Mouse (Mus musculus): ENCODE measurements around the gene Pla2g3. TPM values are rescaled to one million over a fixed set of nuclear protein-coding genes. Genes with fewer than 3 reads are reported as not detected.

Gene Pla2g3
- polyA plus RNA-seq, 2 experiments, result 0.40 to 0.99 TPM

GRCm38 (mm10) chr11:3528208-3528607 is 40.1 kb downstream of the Pla2g3 start:
- Histone ChIP-seq H3K4me2 (replicated peaks; ENCODE audit: low read depth, low read length, severe bottlenecking) (no peak overlapping the region), H3K9ac (ENCODE audit: low read depth, low read length, severe bottlenecking) (no peak overlapping the region), H3K4me3 (replicated peaks; ENCODE audit: low read length) (no peak overlapping the region), H3K27ac (replicated peaks; ENCODE audit: low read depth, low read length) (no peak overlapping the region), H3K4me1 (ENCODE audit: control insufficient read depth, insufficient read depth, low read length) (no peaks in the 10 kb centered on the region), H3K9me3 (ENCODE audit: control insufficient read depth, low read length) (no peaks in the 10 kb centered on the region), H3K27me3 (ENCODE audit: control insufficient read depth, insufficient read depth, low read length) (no peaks in the 10 kb centered on the region), H3K36me3 (ENCODE audit: control insufficient read depth, insufficient read depth, low read length) (peaks cover 98% of the 10 kb centered on the region)
- DNase-seq (ENCODE audit: low spot score) (no peak), ATAC-seq (ENCODE audit: low FRiP score, low read depth) (no peak)
- 86% methylated on average over 6 of the region's 6 CpGs for WGBS
- no peak for TF ChIP-seq POLR2A (IDR thresholded peaks at IDR 0.05; ENCODE audit: borderline replicate concordance, extremely low read depth, insufficient read depth, insufficient read length)

DNA sequence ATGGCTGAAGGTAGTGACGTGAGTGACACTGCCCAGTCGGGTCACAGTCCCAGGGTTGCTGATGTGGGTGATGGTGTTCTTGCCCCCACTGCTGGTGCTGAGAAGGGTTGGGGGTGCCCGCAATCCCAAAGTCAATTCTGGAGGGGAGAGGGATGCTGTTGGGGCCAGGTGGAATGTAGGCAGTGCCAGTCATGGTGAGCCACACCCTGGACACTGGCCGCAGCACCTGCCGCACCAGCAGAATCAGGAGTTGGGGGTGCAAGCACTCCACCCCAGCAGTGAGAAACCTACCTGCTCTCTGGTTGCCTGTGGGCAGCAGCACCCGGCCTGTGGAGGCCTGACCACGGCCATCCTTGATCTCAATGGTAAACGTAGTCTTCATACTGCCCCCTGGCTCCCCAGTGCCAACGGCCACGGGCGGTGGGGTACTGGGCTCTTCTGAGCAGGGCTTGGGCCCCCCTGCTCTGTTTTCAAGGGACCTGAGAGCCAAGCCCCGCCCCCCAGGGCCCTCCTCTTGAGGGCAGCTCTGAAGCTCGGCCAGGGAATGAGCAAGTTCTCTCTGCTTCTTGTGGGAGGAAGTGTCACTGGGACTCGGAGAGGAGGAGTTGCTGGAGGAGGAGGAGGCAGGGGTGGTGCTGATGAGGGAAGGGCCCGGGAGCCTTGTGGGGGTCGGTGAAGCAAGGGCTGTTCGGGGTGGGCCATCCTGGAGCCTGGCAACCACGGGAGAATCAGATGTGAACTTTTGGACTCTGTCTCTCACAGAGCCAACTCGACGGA is 41.6 kb downstream of the Pla2g3 start:
- no peak overlapping the region for H3K4me3 ChIP-seq (replicated peaks; ENCODE audit: low read length)
- peaks cover under 1% of the 10 kb centered on the region; the same call in 1 of the 2 replicates for H3K4me1 ChIP-seq (ENCODE audit: control insufficient read depth, insufficient read depth, low read length)
- H3K27me3 ChIP-seq (ENCODE audit: control insufficient read depth, insufficient read depth, low read length), result no peaks in the 10 kb centered on the region
- H3K4me2 ChIP-seq (replicated peaks; ENCODE audit: low read depth, low read length, severe bottlenecking), result no peak overlapping the region
- no peak overlapping the region for H3K9ac ChIP-seq (ENCODE audit: low read depth, low read length, severe bottlenecking)
- no peak overlapping the region for H3K27ac ChIP-seq (replicated peaks; ENCODE audit: low read depth, low read length)
- DNase-seq (ENCODE audit: low spot score), result no peak
- H3K36me3 ChIP-seq (ENCODE audit: control insufficient read depth, insufficient read depth, low read length), result peaks cover 98% of the 10 kb centered on the region
- H3K9me3 ChIP-seq (ENCODE audit: control insufficient read depth, low read length), result no peaks in the 10 kb centered on the region
- 79% methylated on average over 20 of the region's 20 CpGs for WGBS
- TF ChIP-seq POLR2A (IDR thresholded peaks at IDR 0.05; ENCODE audit: borderline replicate concordance, extremely low read depth, insufficient read depth, insufficient read length), result no peak
- no peak for ATAC-seq (ENCODE audit: low FRiP score, low read depth)

DNA sequence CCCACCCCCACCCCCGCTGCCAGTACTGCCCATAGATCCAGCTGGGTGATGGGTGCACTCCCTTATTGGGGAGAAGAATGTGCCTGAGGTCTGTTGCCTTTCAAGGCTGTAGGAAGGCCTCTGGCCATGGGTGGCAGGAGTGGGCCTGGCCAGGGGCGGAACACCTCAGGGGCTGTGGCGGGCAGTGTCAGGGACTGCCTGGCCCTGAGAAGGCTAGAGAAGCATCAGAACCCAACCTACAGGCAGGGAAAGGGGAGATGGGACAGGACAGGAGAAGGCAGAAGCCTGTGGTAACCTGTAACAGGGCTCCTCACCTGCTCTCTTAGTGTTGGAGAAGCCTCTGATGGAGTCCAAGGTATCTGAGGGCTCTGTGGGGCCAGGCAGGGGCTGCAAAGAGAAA is 42.6 kb downstream of the Pla2g3 start:
- no peaks in the 10 kb centered on the region for H3K9me3 ChIP-seq (ENCODE audit: control insufficient read depth, low read length)
- no peak overlapping the region for H3K27ac ChIP-seq (replicated peaks; ENCODE audit: low read depth, low read length)
- no peak overlapping the region for H3K9ac ChIP-seq (ENCODE audit: low read depth, low read length, severe bottlenecking)
- DNase-seq (ENCODE audit: low spot score) (no peak), ATAC-seq (ENCODE audit: low FRiP score, low read depth) (no peak)
- no peaks in the 10 kb centered on the region for H3K27me3 ChIP-seq (ENCODE audit: control insufficient read depth, insufficient read depth, low read length)
- peaks cover 5% of the 10 kb centered on the region; the same call in 1 of the 2 replicates for H3K4me1 ChIP-seq (ENCODE audit: control insufficient read depth, insufficient read depth, low read length)
- WGBS, result 93% methylated on average over 1 of the region's 3 CpGs
- H3K4me2 ChIP-seq (replicated peaks; ENCODE audit: low read depth, low read length, severe bottlenecking), result no peak overlapping the region
- H3K4me3 ChIP-seq (replicated peaks; ENCODE audit: low read length), result no peak overlapping the region
- TF ChIP-seq POLR2A (IDR thresholded peaks at IDR 0.05; ENCODE audit: borderline replicate concordance, extremely low read depth, insufficient read depth, insufficient read length), result no peak
- peaks cover 88% of the 10 kb centered on the region for H3K36me3 ChIP-seq (ENCODE audit: control insufficient read depth, insufficient read depth, low read length)

DNA sequence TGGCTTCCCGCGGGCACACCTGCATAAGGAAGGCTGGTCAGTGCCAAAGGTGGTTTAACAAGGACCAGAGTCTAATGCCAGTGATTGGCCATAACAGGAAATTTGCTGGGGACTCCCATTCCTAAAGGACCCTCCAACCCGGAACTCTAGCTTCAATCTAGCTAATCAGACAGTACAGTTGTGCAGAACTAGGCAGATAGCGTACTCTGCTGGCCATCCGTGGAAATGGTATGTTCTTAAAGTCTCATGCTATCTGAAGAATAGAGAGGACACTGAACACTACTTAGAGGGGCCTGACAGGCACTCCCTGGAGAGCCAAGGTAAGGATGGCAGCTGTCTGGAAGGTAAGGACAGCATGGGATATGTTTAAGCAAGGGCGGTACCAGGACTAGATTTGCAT is 43.5 kb downstream of the Pla2g3 start:
- DNase-seq (ENCODE audit: low spot score) (no peak), ATAC-seq (ENCODE audit: low FRiP score, low read depth) (no peak)
- WGBS, result 84% methylated on average over 6 of the region's 6 CpGs
- H3K27me3 ChIP-seq (ENCODE audit: control insufficient read depth, insufficient read depth, low read length), result no peaks in the 10 kb centered on the region
- H3K36me3 ChIP-seq (ENCODE audit: control insufficient read depth, insufficient read depth, low read length), result peaks cover 79% of the 10 kb centered on the region
- no peak overlapping the region for H3K4me3 ChIP-seq (replicated peaks; ENCODE audit: low read length)
- peaks cover 13% of the 10 kb centered on the region for H3K4me1 ChIP-seq (ENCODE audit: control insufficient read depth, insufficient read depth, low read length)
- no peak overlapping the region for H3K9ac ChIP-seq (ENCODE audit: low read depth, low read length, severe bottlenecking)
- no peak overlapping the region for H3K27ac ChIP-seq (replicated peaks; ENCODE audit: low read depth, low read length)
- no peak for TF ChIP-seq POLR2A (IDR thresholded peaks at IDR 0.05; ENCODE audit: borderline replicate concordance, extremely low read depth, insufficient read depth, insufficient read length)
- H3K9me3 ChIP-seq (ENCODE audit: control insufficient read depth, low read length), result no peaks in the 10 kb centered on the region
- no peak overlapping the region for H3K4me2 ChIP-seq (replicated peaks; ENCODE audit: low read depth, low read length, severe bottlenecking)

- DNase-seq (ENCODE audit: low spot score), result no peak
- H3K36me3 ChIP-seq (ENCODE audit: control insufficient read depth, insufficient read depth, low read length), result peaks cover 77% of the 10 kb centered on the region
- WGBS, result 90% methylated on average over 16 of the region's 16 CpGs
Observed at GRCm38 (mm10) chr11:3532101-3532931, 44.2 kb downstream of the Pla2g3 start.

More at GRCm38 (mm10) chr11:3532101-3532931, 44.2 kb downstream of the Pla2g3 start:
- Histone ChIP-seq H3K9ac (ENCODE audit: low read depth, low read length, severe bottlenecking) (no peak overlapping the region), H3K27ac (replicated peaks; ENCODE audit: low read depth, low read length) (no peak overlapping the region), H3K4me1 (ENCODE audit: control insufficient read depth, insufficient read depth, low read length) (peaks cover 17% of the 10 kb centered on the region), H3K27me3 (ENCODE audit: control insufficient read depth, insufficient read depth, low read length) (no peaks in the 10 kb centered on the region), H3K4me2 (replicated peaks; ENCODE audit: low read depth, low read length, severe bottlenecking) (no peak overlapping the region), H3K4me3 (replicated peaks; ENCODE audit: low read length) (no peak overlapping the region), H3K9me3 (ENCODE audit: control insufficient read depth, low read length) (no peaks in the 10 kb centered on the region)
- ATAC-seq (ENCODE audit: low FRiP score, low read depth), result no peak
- no peak for TF ChIP-seq POLR2A (IDR thresholded peaks at IDR 0.05; ENCODE audit: borderline replicate concordance, extremely low read depth, insufficient read depth, insufficient read length)

All from limb, embryonic 14.5 days (tissue).